Mouse (Mus musculus): ENCODE measurements at regions not wholly inside any gene's neighbourhood (a gene's known extent, or its start where the extent isn't known, plus 50 kb on each side); places are given as distances from the start of the nearest gene placed in this dataset.
"Not testable (repeated sequence)": the region's sequence is repeated elsewhere in the genome, so short reads cannot be mapped to it uniquely, and the experiment has no call there.

DNA sequence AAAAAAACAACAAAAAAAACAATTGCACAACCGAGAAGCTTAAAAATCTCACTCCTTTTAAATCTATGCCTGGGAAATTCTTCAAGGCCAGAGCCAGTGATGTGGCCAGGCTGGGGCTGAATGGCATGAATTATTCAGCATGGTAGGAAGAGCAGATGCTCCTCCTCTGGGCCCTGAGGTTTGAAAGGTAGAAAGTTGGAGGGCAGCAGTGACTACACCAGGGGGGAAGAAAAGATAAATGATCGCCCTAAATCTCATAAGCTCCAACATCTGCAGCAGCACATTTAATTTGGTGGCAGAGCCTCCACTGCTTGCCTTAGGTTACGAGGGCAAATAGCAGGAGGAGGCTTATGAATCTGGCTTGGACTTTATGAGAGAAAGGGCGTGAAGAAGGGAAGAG lies 455.1 kb downstream of the Cbln4 start:
- DNase-seq (ENCODE audit: low spot score) = no peak

DNA sequence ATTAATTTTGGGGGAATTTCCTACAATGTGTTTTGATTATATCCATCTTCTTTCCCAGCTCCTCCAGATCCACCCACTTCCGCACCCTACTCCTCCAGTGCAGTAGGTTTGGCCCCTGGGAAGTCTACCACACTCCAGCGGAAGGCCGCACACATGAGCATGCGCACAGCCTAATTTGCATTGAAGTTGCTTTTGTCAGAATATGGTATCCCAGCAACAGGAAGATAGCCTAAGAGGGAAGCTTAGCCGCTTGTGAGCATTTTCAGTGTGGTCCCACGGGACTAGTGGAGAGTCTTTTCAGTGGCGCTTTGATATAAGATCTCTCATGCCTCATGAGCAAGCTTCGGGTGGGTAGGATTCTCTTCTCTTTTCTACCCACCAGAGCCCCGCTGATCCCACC lies 455.6 kb downstream of the Cbln4 start:
- DNase-seq (ENCODE audit: low spot score) = no peak

DNA sequence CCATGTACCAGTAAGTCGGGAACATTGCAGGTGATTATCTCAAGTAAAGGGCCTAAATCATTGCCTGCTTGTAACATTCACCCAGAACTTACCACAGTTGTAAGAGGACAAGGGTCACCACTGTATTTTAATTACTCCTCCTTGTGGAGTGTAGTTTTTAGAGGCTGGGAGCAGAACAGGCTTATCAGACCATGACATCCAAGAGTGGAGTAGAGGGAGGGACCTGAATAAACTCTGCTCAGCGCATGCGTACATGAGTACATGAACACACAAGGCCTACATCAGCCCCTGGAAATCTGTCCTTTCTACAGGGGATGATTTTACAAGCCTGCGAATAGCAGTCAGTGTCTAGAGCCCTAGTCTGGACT lies 456.4 kb downstream of the Cbln4 start:
- DNase-seq (ENCODE audit: low spot score) = no peak

DNA sequence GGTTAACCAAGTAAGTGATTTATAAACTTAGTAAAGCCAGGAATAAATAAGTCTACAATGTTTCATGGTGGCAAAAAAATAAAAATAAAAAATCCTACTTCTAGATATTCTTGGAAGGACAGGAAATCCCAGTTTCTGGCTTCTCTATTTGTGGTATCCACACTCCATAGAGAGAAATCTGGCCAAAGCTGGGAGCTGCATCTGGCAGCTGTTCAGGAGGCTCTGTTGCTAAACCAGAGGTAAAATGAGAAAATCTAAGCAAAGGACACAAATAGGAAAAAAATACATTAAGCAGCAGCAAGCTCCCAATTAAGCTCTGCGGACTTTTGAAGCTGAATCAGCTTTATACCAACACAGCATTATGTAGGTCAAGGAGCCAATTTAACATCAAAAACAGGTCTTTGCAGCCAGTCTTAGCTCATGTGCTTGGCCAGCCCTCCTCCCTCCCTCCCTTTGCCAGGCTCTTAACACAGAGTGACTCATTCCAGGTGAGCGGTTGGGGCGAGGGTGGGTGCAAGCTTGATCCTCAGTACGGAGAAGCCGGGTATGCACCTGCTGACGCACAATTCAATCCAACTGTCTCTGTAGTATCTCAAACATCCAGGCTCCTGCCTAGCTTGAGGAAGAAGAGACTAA lies 456.9 kb downstream of the Cbln4 start:
- DNase-seq (ENCODE audit: low spot score) = no peak

DNA sequence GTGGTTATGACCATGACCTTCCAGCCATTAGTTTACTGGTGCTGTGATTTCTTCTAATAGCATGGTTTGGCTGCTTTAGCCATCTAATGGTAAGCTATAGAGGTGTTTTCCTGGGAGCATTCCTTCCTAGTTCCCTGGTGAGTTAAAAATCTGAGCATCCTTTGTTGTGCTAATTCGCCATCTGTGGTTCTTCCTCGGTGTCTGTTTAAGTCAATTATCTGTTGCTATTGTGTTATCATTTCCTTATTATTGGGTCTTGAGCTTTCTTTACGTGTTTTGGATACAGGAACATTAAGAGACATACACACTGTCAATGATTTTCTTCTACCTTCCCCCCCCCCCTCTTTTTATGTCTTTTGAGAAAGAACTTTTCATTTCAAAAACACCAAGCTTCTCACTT lies 468.9 kb downstream of the Cbln4 start:
- DNase-seq (ENCODE audit: low spot score) = no peak

DNA sequence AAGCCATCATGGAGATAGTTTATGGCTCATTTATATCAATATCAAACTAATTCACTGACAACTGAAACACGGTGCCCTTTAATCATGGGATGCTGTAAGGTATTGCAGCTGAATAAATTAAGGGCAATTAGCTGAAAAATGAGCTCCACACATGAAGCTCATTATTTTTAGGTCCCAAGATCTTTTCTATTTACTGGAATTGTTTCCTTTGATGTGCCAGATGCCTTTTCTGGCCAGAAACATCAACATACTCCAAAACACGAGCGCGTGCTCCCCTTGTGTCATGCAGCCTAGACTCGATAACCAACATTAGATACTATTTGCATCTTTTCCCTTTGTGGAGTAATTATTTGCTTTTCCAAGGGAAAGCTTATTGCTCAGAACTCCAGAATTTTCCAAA lies 480.6 kb downstream of the Cbln4 start:
- DNase-seq (ENCODE audit: low spot score) = no peak

DNA sequence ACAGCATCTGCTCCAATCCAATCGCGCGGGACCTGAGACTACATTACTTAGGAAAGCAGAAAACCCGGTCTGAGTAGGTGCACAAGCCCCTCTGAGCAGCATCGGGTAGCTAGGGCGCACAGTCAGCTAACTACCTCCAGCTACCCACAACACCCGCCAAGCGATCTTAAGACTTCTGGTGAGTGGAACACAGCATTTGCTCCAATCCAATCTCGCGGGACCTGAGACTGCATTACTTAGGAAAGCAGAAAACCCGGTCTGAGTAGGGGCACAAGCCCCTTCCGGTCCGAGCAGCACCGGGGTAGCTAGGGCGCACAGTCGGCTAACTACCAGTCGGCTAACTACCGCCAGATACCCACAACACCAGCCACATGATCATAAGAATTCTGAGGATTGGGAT lies 500.5 kb downstream of the Cbln4 start:
- DNase-seq (ENCODE audit: low spot score) = not testable (repeated sequence)

DNA sequence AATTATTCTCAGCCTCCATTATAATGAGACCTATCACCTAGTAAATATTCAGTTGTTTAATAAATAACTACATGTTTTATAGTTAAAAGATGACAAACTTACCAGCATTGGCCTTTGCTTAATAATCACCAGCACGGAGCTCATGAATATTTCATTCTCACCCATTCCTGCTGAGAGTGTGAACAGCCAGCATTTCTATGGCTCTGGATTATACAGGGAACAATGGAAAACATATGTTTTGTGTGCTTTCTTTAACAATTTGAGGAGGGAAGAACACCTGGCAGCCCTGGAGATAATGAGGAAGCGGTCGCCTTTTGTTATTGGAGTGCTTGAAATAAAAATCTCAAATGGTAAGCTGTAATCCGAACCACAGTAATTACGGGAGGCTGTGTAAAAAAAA lies 528.4 kb downstream of the Cbln4 start:
- no peak for DNase-seq (ENCODE audit: low spot score)

DNA sequence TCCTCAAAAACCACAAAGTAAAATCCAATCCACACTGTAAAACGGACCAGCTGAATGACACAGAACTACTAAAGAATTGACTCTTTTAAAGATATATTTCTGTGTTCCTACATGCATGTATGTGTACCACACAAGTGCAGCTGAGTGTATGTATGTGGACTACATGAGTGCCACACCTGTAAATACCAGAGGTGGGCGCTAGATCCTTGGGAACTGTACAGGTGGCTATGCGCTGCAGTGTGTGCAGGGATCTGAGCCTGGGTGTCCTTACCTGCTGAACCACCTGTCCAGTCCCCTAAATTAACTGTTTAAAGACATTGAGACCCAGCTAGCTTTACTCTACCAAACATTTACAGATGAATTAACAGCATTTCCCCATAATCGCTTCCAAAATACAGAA lies 546.6 kb downstream of the Cbln4 start:
- DNase-seq (ENCODE audit: low spot score) = no peak

DNA sequence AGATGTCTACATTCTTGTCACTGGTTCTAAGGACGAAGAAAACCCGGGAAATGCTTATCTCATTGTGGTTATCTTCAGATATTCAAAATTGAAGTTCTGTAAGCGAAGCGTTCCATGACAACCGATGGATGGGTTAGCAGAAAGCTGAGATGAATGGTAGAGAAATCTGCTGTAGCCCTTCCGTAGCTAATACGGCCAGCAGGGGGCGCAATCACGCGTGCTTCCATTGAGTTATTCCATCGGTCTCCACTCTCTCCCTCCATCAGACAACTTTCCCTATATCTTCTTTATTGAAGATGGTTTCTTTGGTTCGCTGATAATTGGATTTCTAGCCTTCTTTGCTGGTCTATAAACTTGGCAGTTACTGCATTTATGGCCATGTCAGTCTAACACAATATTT lies 549.5 kb downstream of the Cbln4 start:
- DNase-seq (ENCODE audit: low spot score) = peak; percentile 51

DNA sequence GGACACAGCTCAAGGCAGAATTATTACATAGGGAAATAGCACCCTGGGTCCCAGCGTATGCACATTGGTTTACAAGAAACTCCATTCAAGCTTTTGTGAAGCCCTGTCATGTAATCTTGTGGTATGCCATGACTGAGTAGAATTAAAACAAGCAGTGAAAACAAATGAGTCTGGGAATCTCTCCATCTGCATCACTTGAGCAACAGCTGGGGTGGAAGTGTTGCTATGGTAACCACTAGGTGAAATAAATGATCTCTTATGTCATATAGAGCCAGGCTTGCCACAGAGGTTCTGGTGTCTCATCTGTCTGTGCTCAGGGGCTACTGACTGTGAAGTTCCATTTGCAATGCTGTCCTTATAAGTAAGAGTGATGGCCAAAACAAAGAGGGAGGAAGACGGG lies 556.0 kb downstream of the Cbln4 start:
- no peak for DNase-seq (ENCODE audit: low spot score)

DNA sequence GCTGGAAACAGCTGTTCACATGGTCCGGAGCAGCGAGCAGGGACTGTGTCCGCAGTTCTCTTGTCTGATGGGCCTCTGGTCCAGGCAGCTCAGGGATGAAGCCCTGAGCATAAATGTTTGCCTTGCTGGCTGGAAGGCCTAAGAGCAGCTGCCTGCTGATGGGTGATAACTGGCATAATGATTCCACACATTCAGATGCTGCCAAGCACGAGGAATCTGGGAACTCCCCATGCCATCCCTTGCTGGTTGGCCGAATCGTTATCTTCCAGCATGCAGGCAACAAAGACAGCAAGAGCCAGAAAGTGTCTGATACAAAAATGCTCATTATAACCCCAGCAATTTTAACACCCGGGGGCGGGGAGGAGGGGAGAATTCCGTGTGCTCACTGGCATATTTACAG lies 590.0 kb downstream of the Cbln4 start:
- DNase-seq (ENCODE audit: low spot score) = peak; percentile 4

DNA sequence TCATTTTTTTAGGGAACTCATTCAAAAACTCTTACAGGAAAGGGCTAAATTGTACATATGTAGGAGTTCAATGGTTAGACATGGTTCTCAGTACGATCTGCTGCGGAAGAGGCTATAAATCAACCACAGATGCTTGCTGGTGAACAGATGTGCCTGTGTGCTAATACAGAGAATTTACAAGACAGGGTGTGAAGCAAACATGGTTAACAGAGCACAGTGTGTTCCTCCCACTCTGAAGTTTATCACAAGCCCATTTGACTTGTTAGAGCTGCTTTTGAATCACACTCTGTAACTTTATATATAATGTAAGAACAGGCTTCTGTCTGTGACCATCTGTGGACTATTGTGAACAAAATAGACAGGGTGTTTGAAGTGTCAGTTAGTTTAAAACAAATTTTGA lies 637.2 kb downstream of the Cbln4 start:
- no peak for DNase-seq (ENCODE audit: low spot score)

DNA sequence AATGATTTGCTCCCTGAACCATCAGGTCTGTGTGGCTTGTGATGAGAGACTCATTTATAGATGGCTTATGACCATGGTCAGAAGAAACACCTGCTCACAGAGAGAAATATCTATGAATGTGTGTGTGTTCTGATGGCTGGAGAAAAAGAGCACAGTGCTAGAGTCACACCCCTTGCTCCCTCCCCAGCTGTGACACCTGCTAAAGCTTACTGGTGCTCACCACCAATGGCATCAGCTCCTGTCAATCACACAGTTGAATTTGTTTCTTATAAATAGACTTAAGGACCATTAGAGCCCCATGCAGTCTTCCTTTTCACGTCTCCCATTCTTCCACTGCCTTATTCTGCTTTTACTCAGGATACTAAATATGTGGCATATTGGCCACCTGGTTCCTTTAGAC lies 654.3 kb downstream of the Cbln4 start:
- no peak for DNase-seq (ENCODE audit: low spot score)

DNA sequence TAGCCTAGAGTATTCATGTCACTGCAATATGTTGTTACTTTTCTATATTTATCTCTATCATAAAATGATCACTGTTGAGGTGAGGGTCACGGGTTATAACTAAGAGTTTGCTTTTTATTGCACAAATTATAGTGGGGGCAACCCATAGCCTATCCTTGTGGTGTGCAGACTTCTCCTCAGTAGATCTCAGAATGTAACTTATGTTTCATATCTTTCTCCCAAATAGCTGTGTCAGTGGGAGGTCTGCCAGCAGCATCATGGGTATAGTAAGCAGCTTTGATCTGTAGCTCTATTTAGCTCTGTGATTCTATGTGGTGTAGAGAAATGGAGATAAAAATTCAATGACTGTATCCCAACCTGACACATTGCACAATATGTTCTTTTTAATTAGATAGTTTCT lies 641.9 kb downstream of the Dok5 start:
- DNase-seq (ENCODE audit: low spot score) = no peak

DNA sequence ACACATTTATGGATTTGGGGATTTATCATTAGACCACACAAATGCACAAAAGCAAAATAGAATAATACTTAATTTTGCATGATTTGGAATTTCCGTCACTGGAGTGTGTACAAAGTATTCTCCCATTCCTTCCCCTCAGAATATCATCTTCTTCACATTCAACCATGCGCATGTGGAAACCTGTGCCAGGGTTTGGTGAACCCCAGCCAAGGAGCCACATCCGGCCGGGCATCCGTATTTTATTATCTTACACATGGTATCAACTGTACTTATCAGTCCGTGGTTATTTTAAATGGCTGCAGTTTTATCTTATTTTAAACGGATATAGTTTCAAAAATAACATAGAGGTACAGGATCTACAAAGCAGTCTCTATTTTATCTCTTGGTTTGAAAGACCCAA lies 641.4 kb downstream of the Dok5 start:
- DNase-seq (ENCODE audit: low spot score) = no peak

DNA sequence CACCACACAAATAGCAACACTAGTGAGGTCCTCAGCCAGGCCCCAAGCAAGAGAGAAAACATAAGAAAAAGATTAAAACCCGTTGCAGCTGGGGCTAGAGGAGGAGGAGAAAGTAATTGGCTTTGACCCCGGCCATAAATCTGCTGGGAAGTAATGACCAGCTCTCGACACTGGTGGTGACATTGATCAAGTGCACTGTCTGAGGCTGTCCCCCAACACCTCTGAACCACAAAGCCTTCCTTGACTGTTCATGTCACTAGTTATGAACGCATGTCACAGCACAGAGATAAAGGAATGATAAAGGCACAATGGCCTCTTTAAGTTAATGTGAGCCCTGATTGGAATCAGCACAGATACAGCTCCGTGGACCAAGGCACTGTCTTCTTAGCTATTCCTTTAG lies 640.1 kb downstream of the Dok5 start:
- no peak for DNase-seq (ENCODE audit: low spot score)

DNA sequence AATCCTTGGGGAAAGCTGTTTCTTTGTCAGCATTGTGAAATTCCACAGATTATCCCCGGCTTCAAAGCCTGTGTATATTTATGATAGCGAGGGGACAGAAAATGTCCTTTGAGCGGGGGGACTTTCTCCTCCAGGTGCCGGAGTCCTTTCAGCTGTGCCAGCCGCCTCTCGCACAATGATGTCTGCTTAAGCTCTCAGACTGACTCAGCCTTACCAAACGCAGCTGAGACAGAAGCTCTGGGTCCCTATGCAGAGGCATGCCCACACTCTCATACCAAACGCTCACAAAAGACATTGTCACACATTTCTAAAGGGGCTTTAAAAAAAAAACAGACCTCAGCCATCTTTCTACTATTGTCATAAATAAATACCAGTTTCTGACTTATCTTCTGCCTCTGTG lies 633.9 kb downstream of the Dok5 start:
- no peak for DNase-seq (ENCODE audit: low spot score)

DNA sequence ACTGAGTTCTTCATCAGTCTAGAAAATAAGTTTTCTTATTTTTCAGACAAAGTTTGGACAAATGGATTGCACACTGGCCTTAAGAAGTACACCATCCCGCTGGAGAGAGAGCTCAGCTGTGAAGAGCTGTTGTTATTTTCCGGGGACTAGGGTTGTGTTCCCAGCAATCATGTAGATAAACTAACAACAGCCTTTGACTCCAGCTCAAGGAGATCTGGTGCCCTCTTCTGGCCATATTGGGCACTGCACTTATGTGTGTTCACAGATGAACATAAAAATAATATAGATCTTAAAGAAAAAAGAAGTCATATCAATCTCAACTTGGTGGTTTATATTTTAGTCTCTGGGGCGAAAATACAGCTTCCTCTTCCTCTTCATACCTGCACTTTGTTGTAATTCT lies 633.0 kb downstream of the Dok5 start:
- DNase-seq (ENCODE audit: low spot score) = peak; percentile 6

DNA sequence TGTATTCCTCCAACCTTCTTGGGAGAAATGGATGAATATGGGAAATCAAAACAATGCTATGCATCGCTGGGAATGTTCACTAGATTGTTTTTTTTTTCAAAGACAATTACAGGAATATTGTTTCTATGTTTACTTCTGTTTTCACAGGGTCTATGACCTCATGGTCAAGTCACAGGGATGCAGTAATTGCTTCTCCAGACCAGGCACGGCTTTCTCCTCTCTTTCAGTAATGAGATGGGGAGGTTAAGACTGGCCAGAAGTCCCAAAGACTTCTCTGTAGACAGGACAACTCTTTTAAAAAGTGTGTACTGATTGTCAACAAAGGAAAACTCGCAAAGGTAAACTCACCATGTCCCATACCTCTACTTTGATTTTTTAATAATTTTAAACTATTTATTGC lies 631.8 kb downstream of the Dok5 start:
- DNase-seq (ENCODE audit: low spot score) = no peak

DNA sequence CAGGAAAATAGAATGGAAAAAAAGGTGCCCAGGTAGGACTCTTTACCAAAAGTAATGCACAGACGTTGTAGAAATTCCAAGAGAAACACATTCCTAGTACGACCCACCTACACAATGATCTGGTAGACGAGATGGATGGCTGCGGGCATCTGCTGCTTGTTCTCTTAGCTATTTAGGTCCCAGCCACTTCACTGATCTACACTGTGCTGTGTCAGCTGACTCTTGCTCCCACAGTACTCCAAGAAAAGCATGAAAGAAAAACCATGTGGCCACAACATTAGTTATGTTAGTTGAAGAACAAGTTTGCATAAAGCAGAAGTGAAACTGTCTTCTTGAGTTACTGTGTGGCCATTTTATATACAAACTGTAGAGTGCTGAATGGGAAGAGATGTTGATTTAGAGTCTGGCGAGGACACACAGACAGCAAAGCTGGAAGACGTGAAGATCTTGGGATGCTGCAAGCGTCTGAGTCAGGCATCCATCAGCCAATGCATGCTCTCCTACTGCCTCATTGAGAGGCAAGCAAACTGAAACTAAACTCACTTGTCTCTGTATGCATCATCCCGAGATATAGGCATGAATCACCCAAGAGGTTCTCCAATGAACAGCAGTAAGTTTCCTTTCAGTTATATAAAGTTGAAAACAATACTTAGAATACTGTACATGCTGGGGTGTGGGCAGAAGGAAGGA lies 626.6 kb downstream of the Dok5 start:
- DNase-seq (ENCODE audit: low spot score) = no peak

DNA sequence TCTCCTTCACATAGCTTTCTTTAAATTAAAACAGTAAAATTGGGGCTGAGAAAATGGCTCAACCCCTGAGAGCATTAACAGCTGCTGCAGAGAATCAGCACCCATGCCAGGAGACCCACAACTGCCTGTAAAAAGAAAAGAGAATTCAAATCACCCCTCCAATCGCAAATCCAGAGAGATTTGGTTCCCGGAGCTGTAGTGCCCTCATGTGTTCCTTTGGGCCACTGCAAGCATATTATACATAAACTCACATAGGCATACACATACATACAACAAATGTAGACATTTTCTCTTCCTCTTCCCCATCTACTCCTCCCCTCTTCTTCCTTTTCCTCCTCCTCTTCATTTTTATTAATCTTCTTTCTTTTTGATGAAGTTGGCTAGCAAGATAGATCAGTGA lies 616.5 kb downstream of the Dok5 start:
- DNase-seq (ENCODE audit: low spot score) = no peak

DNA sequence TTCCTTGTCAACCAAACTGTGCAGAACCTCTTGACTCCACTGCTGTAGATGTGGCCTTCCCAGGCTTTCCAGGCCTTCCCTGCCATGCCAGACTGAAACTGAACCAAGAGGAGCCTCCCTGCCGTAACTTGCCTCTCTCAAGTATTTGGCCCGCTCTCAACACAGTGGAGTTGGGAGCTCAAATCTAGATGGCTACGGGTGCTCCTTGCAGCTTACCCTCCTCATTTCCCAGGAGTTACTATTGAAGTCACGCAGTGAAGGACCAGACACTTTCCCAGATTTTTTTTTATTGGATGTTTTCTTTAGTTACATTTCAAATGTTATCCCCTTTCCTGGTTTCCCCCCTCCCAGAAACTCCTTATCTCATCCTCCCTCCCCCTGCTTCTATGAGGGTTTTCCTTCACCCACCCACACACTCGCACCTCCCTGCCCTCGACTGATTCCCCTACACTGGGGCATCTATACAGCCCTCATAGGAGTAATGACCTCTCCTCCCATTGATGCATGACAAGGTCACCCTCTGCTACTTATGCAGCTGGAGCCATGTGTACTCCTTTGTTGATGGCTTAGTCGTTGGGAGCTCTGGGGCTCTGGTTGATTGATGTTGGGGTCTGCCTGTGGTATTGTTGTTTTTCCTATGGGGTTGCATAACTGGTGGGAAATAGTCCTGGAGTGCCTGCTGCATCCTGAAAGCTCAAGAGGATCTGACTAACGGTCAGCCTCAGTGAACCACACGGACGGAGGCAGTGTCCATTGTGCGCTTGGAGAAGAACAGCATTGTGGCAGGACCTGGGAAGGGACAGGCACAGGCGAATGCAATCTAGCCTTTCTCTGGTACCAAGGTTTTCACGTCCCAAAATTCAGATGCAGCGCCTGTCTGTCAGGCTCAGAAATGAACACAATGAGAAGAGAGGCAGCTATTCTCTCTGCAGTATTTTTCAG lies 602.5 kb downstream of the Dok5 start:
- no peak for DNase-seq (ENCODE audit: low spot score)
